Mouse (Mus musculus) kidney, adult 2 months (tissue): ENCODE measurements at regions not wholly inside any gene's neighbourhood (a gene's known extent, or its start where the extent isn't known, plus 50 kb on each side); places are given as distances from the start of the nearest gene placed in this dataset.

Experiments
- CTCF ChIP-seq: fragments of 200-500 bp; conservative IDR thresholded peaks from 2 replicates; pipeline ENCODE4 v1.5.1; 2011; ENCODE audit warnings: low read depth, mild to moderate bottlenecking, control low read depth, low read length, moderate library complexity, mixed read lengths; ENCODE audit not compliant: insufficient read depth, insufficient read length
- POLR2A ChIP-seq: fragments of 200-500 bp; IDR thresholded peaks from one replicate; pipeline ENCODE4 v1.6.1; 2011; ENCODE audit warnings: low read depth, low read length, control low read depth

GRCm38 (mm10) chr10:119035863-119036262 lies 165.9 kb upstream of the Dyrk2 start:
- TF ChIP-seq POLR2A = no peak
- TF ChIP-seq CTCF = no peak
